Mouse (Mus musculus) heart, embryonic 11.5 days (tissue): ENCODE data around the gene Usp36. TPM values are rescaled to one million over a fixed set of nuclear protein-coding genes. Genes with fewer than 3 reads are reported as not detected.

Experiments
- ATAC-seq: fragments of 200-750 bp; cut with Nextera tagmentation; replicated peaks from 2 replicates; pipeline ENCODE4 v1.8.0; 2017; ENCODE audit warnings: moderate library complexity; ENCODE audit not compliant: insufficient number of reproducible peaks, low FRiP score, low TSS enrichment
- H3K27ac ChIP-seq: fragments of 300-500 bp; sonication (generic); 2 replicates; pipeline ENCODE4 v1.5.1; 2014; ENCODE audit warnings: mild to moderate bottlenecking, low read depth, low read length
- H3K27me3 ChIP-seq: fragments of 300-500 bp; sonication (generic); 2 replicates; pipeline ENCODE4 v1.6.1; 2014; ENCODE audit warnings: mild to moderate bottlenecking, low read length, mixed read lengths; ENCODE audit not compliant: control insufficient read depth, insufficient read depth
- H3K36me3 ChIP-seq: fragments of 300-500 bp; sonication (generic); 2 replicates; pipeline ENCODE4 v1.6.1; 2014; ENCODE audit warnings: mild to moderate bottlenecking, low read length, moderate library complexity, mixed read lengths; ENCODE audit not compliant: control insufficient read depth, insufficient read depth
- H3K4me1 ChIP-seq: fragments of 300-500 bp; sonication (generic); 2 replicates; pipeline ENCODE4 v1.6.1; 2014; ENCODE audit warnings: low read length; ENCODE audit not compliant: control insufficient read depth, insufficient read depth
- H3K4me2 ChIP-seq: fragments of 300-500 bp; sonication (generic); 2 replicates; pipeline ENCODE4 v1.6.1; 2014; ENCODE audit warnings: mild to moderate bottlenecking, moderate library complexity
- H3K4me3 ChIP-seq: fragments of 300-500 bp; sonication (generic); 2 replicates; pipeline ENCODE4 v1.5.1; 2014; ENCODE audit warnings: low read depth, low read length
- H3K9ac ChIP-seq: fragments of 300-500 bp; sonication (generic); 2 replicates; pipeline ENCODE4 v1.6.1; 2014; ENCODE audit warnings: mild to moderate bottlenecking, low read depth, low read length, moderate library complexity
- H3K9me3 ChIP-seq: fragments of 300-500 bp; sonication (generic); replicated peaks from 2 replicates; pipeline ENCODE4 v1.6.1; 2016; ENCODE audit warnings: low read length; ENCODE audit not compliant: control insufficient read depth
- WGBS: fragments of 180-500 bp; shearing (Covaris S2); extraction: QIAGEN DNeasy Blood & Tissue Kit; methylation state at CpG from one replicate; pipeline ENCODE4 v1.1.7; 2014; ENCODE audit not compliant: insufficient replicate concordance; 5-methylcytosine and 5-hydroxymethylcytosine counted together
- polyA plus RNA-seq: library from polyadenylated mRNA; unstranded; fragments of >200 nt; fragmentation: Nextera tagmentation; extraction: Ambion mirVana; gene quantifications from 2 replicates; pipeline ENCODE4 v1.2.1, GENCODE M21; 2014

The Usp36 gene
- polyA plus RNA-seq, result 10.7 and 11.1 TPM in 2 replicates

GRCm38 (mm10) chr11:118289999-118290889 is at the start of gene Usp36:
TSS of gene Usp36 (minus strand) at chr11:118290244.
- Histone ChIP-seq H3K27me3 (no peaks in the 10 kb centered on the region), H3K9ac (peak within 1 kb of the TSS; percentile 96), H3K27ac (peak within 1 kb of the TSS; percentile 76), H3K4me2 (peak within 1 kb of the TSS; percentile 95), H3K9me3 (no peaks in the 10 kb centered on the region), H3K36me3 (peaks cover 15% of the 10 kb centered on the region), H3K4me3 (peak within 1 kb of the TSS; percentile 96), H3K4me1 (peaks cover 11% of the 10 kb centered on the region)
- 2% methylated on average over 68 of the region's 68 CpGs for WGBS
- ATAC-seq, result peak; percentile 98

- H3K9me3 ChIP-seq, result no peaks in the 10 kb centered on the region
- ATAC-seq, result no peak
- no peak overlapping the region for H3K9ac ChIP-seq
- no peak overlapping the region for H3K4me2 ChIP-seq
- peaks cover 5% of the 10 kb centered on the region; the same call in 1 of the 2 replicates for H3K36me3 ChIP-seq
- no peaks in the 10 kb centered on the region for H3K27me3 ChIP-seq
- H3K4me3 ChIP-seq, result no peak overlapping the region
- WGBS, result 65% methylated on average over 8 of the region's 8 CpGs
- peaks cover 13% of the 10 kb centered on the region for H3K4me1 ChIP-seq
- H3K27ac ChIP-seq, result no peak overlapping the region
These were observed 47.6 kb upstream of the Usp36 start for GRCm38 (mm10) chr11:118337491-118338168.

- no peak overlapping the region for H3K9ac ChIP-seq
- no peak overlapping the region for H3K4me2 ChIP-seq
- H3K36me3 ChIP-seq, result peaks cover 5% of the 10 kb centered on the region; the same call in 1 of the 2 replicates
- no peak overlapping the region for H3K27ac ChIP-seq
- H3K4me1 ChIP-seq, result no peaks in the 10 kb centered on the region
- 83% methylated on average over 17 of the region's 17 CpGs for WGBS
- H3K9me3 ChIP-seq, result no peaks in the 10 kb centered on the region
- no peak overlapping the region for H3K4me3 ChIP-seq
- ATAC-seq, result no peak
- no peaks in the 10 kb centered on the region for H3K27me3 ChIP-seq
These were observed 43.4 kb upstream of the Usp36 start for GRCm38 (mm10) chr11:118333431-118333830.

- Histone ChIP-seq H3K4me1 (peaks cover 2% of the 10 kb centered on the region), H3K9me3 (no peaks in the 10 kb centered on the region), H3K36me3 (peaks cover 5% of the 10 kb centered on the region; the same call in 1 of the 2 replicates), H3K27ac (no peak overlapping the region), H3K9ac (no peak overlapping the region), H3K4me2 (no peak overlapping the region), H3K4me3 (no peak overlapping the region), H3K27me3 (no peaks in the 10 kb centered on the region)
- WGBS, result 89% methylated on average over 11 of the region's 11 CpGs
- no peak for ATAC-seq
These were observed 42.3 kb upstream of the Usp36 start for GRCm38 (mm10) chr11:118332376-118332775.

- ATAC-seq, result no peak
- Histone ChIP-seq H3K27ac (no peak overlapping the region), H3K9ac (no peak overlapping the region), H3K36me3 (peaks cover 5% of the 10 kb centered on the region; the same call in 1 of the 2 replicates), H3K4me1 (peaks cover 6% of the 10 kb centered on the region), H3K9me3 (no peaks in the 10 kb centered on the region), H3K4me2 (no peak overlapping the region), H3K27me3 (no peaks in the 10 kb centered on the region), H3K4me3 (no peak overlapping the region)
- 93% methylated on average over 16 of the region's 16 CpGs for WGBS
These were observed 40.7 kb upstream of the Usp36 start for GRCm38 (mm10) chr11:118330777-118331176.

GRCm38 (mm10) chr11:118330361-118330760 is 40.3 kb upstream of the Usp36 start:
- peaks cover 5% of the 10 kb centered on the region; the same call in 1 of the 2 replicates for H3K36me3 ChIP-seq
- H3K4me1 ChIP-seq, result peaks cover 6% of the 10 kb centered on the region
- 88% methylated on average over 14 of the region's 14 CpGs for WGBS
- no peak for ATAC-seq
- H3K9ac ChIP-seq, result no peak overlapping the region
- no peak overlapping the region for H3K4me2 ChIP-seq
- no peak overlapping the region for H3K4me3 ChIP-seq
- no peak overlapping the region for H3K27ac ChIP-seq
- H3K27me3 ChIP-seq, result no peaks in the 10 kb centered on the region
- no peaks in the 10 kb centered on the region for H3K9me3 ChIP-seq

GRCm38 (mm10) chr11:118328947-118329346 is 38.9 kb upstream of the Usp36 start:
- WGBS, result 77% methylated on average over 5 of the region's 5 CpGs
- H3K27me3 ChIP-seq, result no peaks in the 10 kb centered on the region
- H3K4me3 ChIP-seq, result no peak overlapping the region
- peaks cover 14% of the 10 kb centered on the region for H3K4me1 ChIP-seq
- H3K27ac ChIP-seq, result no peak overlapping the region
- no peak overlapping the region for H3K9ac ChIP-seq
- no peak for ATAC-seq
- H3K9me3 ChIP-seq, result no peaks in the 10 kb centered on the region
- no peak overlapping the region for H3K4me2 ChIP-seq
- H3K36me3 ChIP-seq, result peaks cover 5% of the 10 kb centered on the region; the same call in 1 of the 2 replicates

- 84% methylated on average over 6 of the region's 6 CpGs for WGBS
These were observed 38.5 kb upstream of the Usp36 start for GRCm38 (mm10) chr11:118328511-118328910.

More at GRCm38 (mm10) chr11:118328511-118328910, 38.5 kb upstream of the Usp36 start:
- Histone ChIP-seq H3K27ac (no peak overlapping the region), H3K4me2 (no peak overlapping the region), H3K4me1 (peaks cover 17% of the 10 kb centered on the region), H3K4me3 (no peak overlapping the region), H3K9me3 (no peaks in the 10 kb centered on the region), H3K36me3 (peaks cover 3% of the 10 kb centered on the region; the same call in 1 of the 2 replicates), H3K9ac (no peak overlapping the region), H3K27me3 (no peaks in the 10 kb centered on the region)
- no peak for ATAC-seq
